8 mouse cellular contexts compared by ENCODE assay signal in the genomic region with DNA sequence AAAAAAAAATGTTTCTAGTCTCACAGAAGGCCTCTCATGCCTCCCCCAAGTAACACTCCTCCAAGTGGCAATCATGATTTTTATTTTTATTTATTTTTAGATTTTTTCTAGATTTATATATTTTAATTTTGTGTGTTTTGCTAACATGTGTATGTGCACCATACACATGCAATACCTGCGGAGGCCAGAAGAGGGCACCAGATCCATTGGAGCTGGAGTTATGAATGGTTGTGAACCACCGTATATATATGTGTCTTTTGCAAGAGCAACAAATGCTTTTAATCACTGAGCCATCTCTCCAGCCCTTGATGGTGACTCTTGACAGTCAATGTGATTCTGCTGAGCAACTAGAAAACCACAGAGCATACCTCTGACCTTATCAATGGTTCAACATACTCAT. TPM values are rescaled to one million over a fixed set of nuclear protein-coding genes. Genes with fewer than 3 reads are reported as not detected.
DNase-seq lines count a peak whose midpoint lies in the region; ATAC-seq and TF ChIP-seq lines count a peak whose summit lies in the region.

No protein-coding gene starts in this region.

- H3K27me3 ChIP-seq in forebrain, postnatal 0 days (ENCODE audit: insufficient read depth, low read length) = no peaks in the 10 kb centered on the region
- H3K27me3 ChIP-seq in forebrain, embryonic 13.5 days = no peaks in the 10 kb centered on the region
- no peaks in the 10 kb centered on the region for H3K27me3 ChIP-seq in midbrain, postnatal 0 days (ENCODE audit: insufficient read depth, low read length)
- H3K27me3 ChIP-seq in midbrain, embryonic 13.5 days = no peaks in the 10 kb centered on the region
- H3K27me3 ChIP-seq in testis, adult 2 months (ENCODE audit: control insufficient read depth, insufficient read depth, low read length) = no peaks in the 10 kb centered on the region
- H3K27me3 ChIP-seq in hindbrain, embryonic 12.5 days = no peaks in the 10 kb centered on the region

- no peaks in the 10 kb centered on the region for H3K36me3 ChIP-seq in forebrain, postnatal 0 days (ENCODE audit: insufficient read depth)
- H3K36me3 ChIP-seq in forebrain, embryonic 13.5 days (ENCODE audit: poor library complexity, severe bottlenecking) = no peaks in the 10 kb centered on the region
- H3K36me3 ChIP-seq in midbrain, postnatal 0 days (ENCODE audit: insufficient read depth, low read length) = no peaks in the 10 kb centered on the region
- H3K36me3 ChIP-seq in midbrain, embryonic 13.5 days = no peaks in the 10 kb centered on the region
- no peaks in the 10 kb centered on the region for H3K36me3 ChIP-seq in testis, adult 2 months (ENCODE audit: control insufficient read depth, insufficient read depth, low read length)
- H3K36me3 ChIP-seq in hindbrain, embryonic 12.5 days = no peaks in the 10 kb centered on the region

- WGBS in forebrain, postnatal 0 days = 73% methylated on average over 2 of the region's 2 CpGs
- WGBS in forebrain, embryonic 13.5 days = 71% methylated on average over 2 of the region's 2 CpGs
- 72% methylated on average over 2 of the region's 2 CpGs for WGBS in midbrain, postnatal 0 days
- WGBS in midbrain, embryonic 13.5 days = 70% methylated on average over 2 of the region's 2 CpGs
- 72% methylated on average over 2 of the region's 2 CpGs for whole genome bisulfite sequencing in hindbrain, embryonic 12.5 days

- peak; percentile 68 for TF ChIP-seq CTCF in forebrain, postnatal 0 days (IDR thresholded peaks at IDR 0.05; ENCODE audit: low read depth)
- peak; percentile 76 for TF ChIP-seq CTCF in midbrain, postnatal 0 days (IDR thresholded peaks at IDR 0.05)
- peak; percentile 26; the same call in 1 of the 2 replicates for TF ChIP-seq CTCF in testis, adult 2 months (IDR thresholded peaks at IDR 0.05; ENCODE audit: control insufficient read depth, insufficient read depth, insufficient replicate concordance, low read depth, low read length)

- H3K9me3 ChIP-seq in forebrain, postnatal 0 days (ENCODE audit: low read length) = no peaks in the 10 kb centered on the region
- no peaks in the 10 kb centered on the region for H3K9me3 ChIP-seq in forebrain, embryonic 13.5 days (replicated peaks)
- no peaks in the 10 kb centered on the region for H3K9me3 ChIP-seq in midbrain, postnatal 0 days (ENCODE audit: low read length)
- H3K9me3 ChIP-seq in midbrain, embryonic 13.5 days = peaks cover 3% of the 10 kb centered on the region; the same call in 1 of the 2 replicates
- H3K9me3 ChIP-seq in hindbrain, embryonic 12.5 days (replicated peaks) = no peaks in the 10 kb centered on the region

- no peak overlapping the region for H3K4me3 ChIP-seq in forebrain, postnatal 0 days (ENCODE audit: low read depth, low read length)
- H3K4me3 ChIP-seq in forebrain, embryonic 13.5 days = no peak overlapping the region
- H3K4me3 ChIP-seq in midbrain, postnatal 0 days (ENCODE audit: low read depth, low read length) = no peak overlapping the region
- H3K4me3 ChIP-seq in midbrain, embryonic 13.5 days (replicated peaks) = no peak overlapping the region
- no peak overlapping the region for H3K4me3 ChIP-seq in testis, adult 2 months (ENCODE audit: control insufficient read depth, low read depth, low read length)
- H3K4me3 ChIP-seq in hindbrain, embryonic 12.5 days = no peak overlapping the region

- no peak overlapping the region for H3K4me2 ChIP-seq in forebrain, postnatal 0 days (ENCODE audit: low read depth)
- H3K4me2 ChIP-seq in forebrain, embryonic 13.5 days = no peak overlapping the region
- H3K4me2 ChIP-seq in midbrain, postnatal 0 days (ENCODE audit: low read depth, low read length, poor library complexity, severe bottlenecking) = no peak overlapping the region
- no peak overlapping the region for H3K4me2 ChIP-seq in midbrain, embryonic 13.5 days (replicated peaks)
- H3K4me2 ChIP-seq in hindbrain, embryonic 12.5 days (replicated peaks) = no peak overlapping the region

- no peak overlapping the region for H3K27ac ChIP-seq in forebrain, postnatal 0 days (ENCODE audit: low read depth, low read length)
- H3K27ac ChIP-seq in forebrain, embryonic 13.5 days = no peak overlapping the region
- no peak overlapping the region for H3K27ac ChIP-seq in midbrain, postnatal 0 days (ENCODE audit: low read depth, low read length)
- H3K27ac ChIP-seq in midbrain, embryonic 13.5 days = no peak overlapping the region
- H3K27ac ChIP-seq in testis, adult 2 months (ENCODE audit: control insufficient read depth, insufficient read depth, low read depth, low read length) = no peak overlapping the region
- H3K27ac ChIP-seq in hindbrain, embryonic 12.5 days = no peak overlapping the region

- no peaks in the 10 kb centered on the region for H3K4me1 ChIP-seq in forebrain, postnatal 0 days (ENCODE audit: insufficient read depth)
- H3K4me1 ChIP-seq in forebrain, embryonic 13.5 days = no peaks in the 10 kb centered on the region
- H3K4me1 ChIP-seq in midbrain, postnatal 0 days (ENCODE audit: insufficient read depth, low read length) = no peaks in the 10 kb centered on the region
- H3K4me1 ChIP-seq in midbrain, embryonic 13.5 days (replicated peaks) = peaks cover 6% of the 10 kb centered on the region; the same call in 1 of the 2 replicates
- peaks cover 1% of the 10 kb centered on the region for H3K4me1 ChIP-seq in testis, adult 2 months (ENCODE audit: control insufficient read depth, insufficient read depth, low read length)
- H3K4me1 ChIP-seq in hindbrain, embryonic 12.5 days = 0 out of 2 replicates have a peak, but pooled peaks cover 3% of the 10 kb centered on the region

- no peak overlapping the region for H3K9ac ChIP-seq in forebrain, postnatal 0 days
- no peak overlapping the region for H3K9ac ChIP-seq in forebrain, embryonic 13.5 days
- H3K9ac ChIP-seq in midbrain, postnatal 0 days (replicated peaks; ENCODE audit: low read length, poor library complexity, severe bottlenecking) = no peak overlapping the region
- no peak overlapping the region for H3K9ac ChIP-seq in midbrain, embryonic 13.5 days (replicated peaks)
- H3K9ac ChIP-seq in hindbrain, embryonic 12.5 days = no peak overlapping the region

- 0 out of 2 replicates have a peak, but pooled peaks have one; percentile 47 for ATAC-seq in forebrain, postnatal 0 days
- no peak for ATAC-seq in forebrain, embryonic 13.5 days
- ATAC-seq in midbrain, postnatal 0 days (ENCODE audit: low FRiP score) = no peak
- no peak for ATAC-seq in midbrain, embryonic 13.5 days
- no peak for ATAC-seq in hindbrain, embryonic 12.5 days (ENCODE audit: low FRiP score)

- TF ChIP-seq POLR2A in testis, adult 2 months (IDR thresholded peaks at IDR 0.05; ENCODE audit: control insufficient read depth, low read depth, low read length) = no peak

- peak; percentile 52 for DNase-seq in forebrain, postnatal 0 days
- DNase-seq in midbrain, postnatal 0 days (ENCODE audit: low spot score) = peak; percentile 17
- DNase-seq in c-Kit-positive CD71-positive TER-119-negative erythroid progenitor cells, embryonic 14.5 days (ENCODE audit: low read depth) = peak; percentile 37
- no peak for DNase-seq in frontal cortex, postnatal 14 days (ENCODE audit: low spot score in 2 of 2)

RNA-seq across cellular contexts. Expression of gene Adgrg3, which starts 7.9 kb away (rescaled TPM):
- 0.67 and 1.2 TPM in 2 replicates for total RNA-seq in forebrain, postnatal 0 days (2014; rRNA removed)
- 0.47 and 0.69 TPM in 2 replicates for polyA plus RNA-seq in forebrain, postnatal 0 days (2015; fragmentation: Nextera tagmentation; extraction: Ambion mirVana)
- 0.79 and 1.0 TPM in 2 replicates for polyA plus RNA-seq in forebrain, embryonic 13.5 days (2015; fragmentation: Nextera tagmentation; extraction: Ambion mirVana)
- 1.5 and 1.7 TPM in 2 replicates for total RNA-seq in midbrain, postnatal 0 days (2014; rRNA removed)
- polyA plus RNA-seq in midbrain, postnatal 0 days (2015; fragmentation: Nextera tagmentation; extraction: Ambion mirVana) = 0.59 and 0.88 TPM in 2 replicates
- 0.96 and 1.3 TPM in 2 replicates for polyA plus RNA-seq in midbrain, embryonic 13.5 days (2015; fragmentation: Nextera tagmentation; extraction: Ambion mirVana)
- polyA plus RNA-seq in testis, adult 2 months (2012; rRNA removed) = 0.31 and 0.49 TPM in 2 replicates
- 1.9 TPM in 2 replicates for polyA plus RNA-seq in hindbrain, embryonic 12.5 days (2016; fragmentation: Nextera tagmentation; extraction: Ambion mirVana)

RNA-seq across cellular contexts. Expression of gene Drc7, which starts 29.5 kb away (rescaled TPM):
- 1.9 and 4.4 TPM in 2 replicates for total RNA-seq in forebrain, postnatal 0 days (2014; rRNA removed)
- polyA plus RNA-seq in forebrain, postnatal 0 days (2015; fragmentation: Nextera tagmentation; extraction: Ambion mirVana) = 2.1 and 3.7 TPM in 2 replicates
- 0.49 and 1.0 TPM in 2 replicates for polyA plus RNA-seq in forebrain, embryonic 13.5 days (2015; fragmentation: Nextera tagmentation; extraction: Ambion mirVana)
- total RNA-seq in midbrain, postnatal 0 days (2014; rRNA removed) = 4.4 and 9.8 TPM in 2 replicates
- polyA plus RNA-seq in midbrain, postnatal 0 days (2015; fragmentation: Nextera tagmentation; extraction: Ambion mirVana) = 2.8 and 3.6 TPM in 2 replicates
- 0.24 and 0.58 TPM in 2 replicates for polyA plus RNA-seq in midbrain, embryonic 13.5 days (2015; fragmentation: Nextera tagmentation; extraction: Ambion mirVana)
- polyA plus RNA-seq in testis, adult 2 months (2012; rRNA removed) = 82.6 and 87.3 TPM in 2 replicates
- polyA plus RNA-seq in hindbrain, embryonic 12.5 days (2016; fragmentation: Nextera tagmentation; extraction: Ambion mirVana) = 1.3 and 2.3 TPM in 2 replicates

RNA-seq across cellular contexts. Expression of gene Adgrg1, which starts 50.9 kb away (rescaled TPM):
- 107 and 188 TPM in 2 replicates for total RNA-seq in forebrain, postnatal 0 days (2014; rRNA removed)
- polyA plus RNA-seq in forebrain, postnatal 0 days (2015; fragmentation: Nextera tagmentation; extraction: Ambion mirVana) = 79.8 and 101 TPM in 2 replicates
- polyA plus RNA-seq in forebrain, embryonic 13.5 days (2015; fragmentation: Nextera tagmentation; extraction: Ambion mirVana) = 156 and 178 TPM in 2 replicates
- total RNA-seq in midbrain, postnatal 0 days (2014; rRNA removed) = 218 and 247 TPM in 2 replicates
- polyA plus RNA-seq in midbrain, postnatal 0 days (2015; fragmentation: Nextera tagmentation; extraction: Ambion mirVana) = 114 and 125 TPM in 2 replicates
- polyA plus RNA-seq in midbrain, embryonic 13.5 days (2015; fragmentation: Nextera tagmentation; extraction: Ambion mirVana) = 189 and 212 TPM in 2 replicates
- polyA plus RNA-seq in testis, adult 2 months (2012; rRNA removed) = 44.0 and 62.3 TPM in 2 replicates
- 187 and 194 TPM in 2 replicates for polyA plus RNA-seq in hindbrain, embryonic 12.5 days (2016; fragmentation: Nextera tagmentation; extraction: Ambion mirVana)

RNA-seq across cellular contexts. Expression of gene Katnb1, which starts 55.6 kb away (rescaled TPM):
- 43.9 and 50.6 TPM in 2 replicates for total RNA-seq in forebrain, postnatal 0 days (2014; rRNA removed)
- polyA plus RNA-seq in forebrain, postnatal 0 days (2015; fragmentation: Nextera tagmentation; extraction: Ambion mirVana) = 44.7 and 49.5 TPM in 2 replicates
- 37.2 and 40.0 TPM in 2 replicates for polyA plus RNA-seq in forebrain, embryonic 13.5 days (2015; fragmentation: Nextera tagmentation; extraction: Ambion mirVana)
- total RNA-seq in midbrain, postnatal 0 days (2014; rRNA removed) = 53.7 and 61.6 TPM in 2 replicates
- polyA plus RNA-seq in midbrain, postnatal 0 days (2015; fragmentation: Nextera tagmentation; extraction: Ambion mirVana) = 52.5 and 56.7 TPM in 2 replicates
- polyA plus RNA-seq in midbrain, embryonic 13.5 days (2015; fragmentation: Nextera tagmentation; extraction: Ambion mirVana) = 38.8 and 39.7 TPM in 2 replicates
- 180 and 199 TPM in 2 replicates for polyA plus RNA-seq in testis, adult 2 months (2012; rRNA removed)
- polyA plus RNA-seq in hindbrain, embryonic 12.5 days (2016; fragmentation: Nextera tagmentation; extraction: Ambion mirVana) = 36.2 and 39.4 TPM in 2 replicates

Comparison
In these comparisons a context has a peak if more than half of its experiments do, and no peak if none do; other contexts are left out.
1. DNase-seq: peak in forebrain, postnatal 0 days (single experiment), midbrain, postnatal 0 days (single experiment) and c-Kit-positive CD71-positive TER-119-negative erythroid progenitor cells, embryonic 14.5 days (single experiment); none in frontal cortex, postnatal 14 days (0 of 2).
2. CTCF ChIP-seq: peak in every context shown above with its lines; median percentile 76 in midbrain, postnatal 0 days; 68 in forebrain, postnatal 0 days; 26 in testis, adult 2 months.
3. RNA of gene Drc7, which starts 29.5 kb away (polyA plus RNA-seq): 82.6 to 87.3 TPM in testis, adult 2 months; 2.1 to 3.7 TPM in forebrain, postnatal 0 days, 2.8 to 3.6 TPM in midbrain, postnatal 0 days, 1.3 to 2.3 TPM in hindbrain, embryonic 12.5 days, 0.24 to 0.58 TPM in midbrain, embryonic 13.5 days and 0.49 to 1.0 TPM in forebrain, embryonic 13.5 days; every median in the first group is over 10 times any median in the second.